In the genomic region with DNA sequence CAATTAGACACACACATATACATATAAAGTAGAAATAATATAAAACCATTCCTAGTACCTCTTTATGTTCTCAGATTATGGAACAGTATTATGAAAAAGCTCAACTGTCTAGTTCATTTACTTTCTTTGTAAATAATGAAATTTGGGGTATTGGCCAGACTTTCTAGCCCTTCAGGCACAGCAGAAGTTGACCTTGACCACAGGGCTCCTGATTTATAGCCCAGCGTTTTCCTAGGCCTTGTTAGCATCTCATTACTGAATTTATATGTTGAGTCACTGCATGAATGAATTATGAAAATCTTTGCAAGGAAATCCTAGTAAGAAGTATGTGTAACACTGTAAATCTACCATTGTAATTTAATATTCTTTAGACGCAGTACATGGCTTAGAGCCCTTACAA, we compare ENCODE assay signal across 27 mouse cellular contexts.
A peak's percentile ranks its signal among the peaks of the same experiment; 100 is the strongest.
DNase-seq lines count a peak whose midpoint lies in the region; ATAC-seq and TF ChIP-seq lines count a peak whose summit lies in the region.
"Had no signal": no experiment of that assay in that cellular context is flagged by ENCODE, and none has a peak within 500 bp of the region (broad histone marks: within the 10 kb centered on the region; RNA-seq: fewer than 3 reads in every experiment).

No protein-coding gene starts in this region.

- no peak overlapping the region for H3K4me2 ChIP-seq in heart, embryonic 11.5 days
- H3K4me2 ChIP-seq: embryonic facial prominence, embryonic 12.5 days; embryonic facial prominence, embryonic 15.5 days; heart, embryonic 12.5 days; heart, embryonic 15.5 days; hindbrain, embryonic 13.5 days; intestine, embryonic 15.5 days had no signal

- 83% methylated on average over 2 of the region's 2 CpGs for WGBS in heart, embryonic 11.5 days (ENCODE audit: insufficient replicate concordance)

- DNase-seq in adrenal gland, adult (ENCODE audit: inconsistent age in 2 of 2, low spot score in 1 of 2): peak; percentile 23 to 73
- DNase-seq in adrenal gland, adult 18-20 months (ENCODE audit: low spot score in 2 of 2): no peak
- DNase-seq in adrenal gland, adult 8-10 months: peak; percentile 34
- DNase-seq in adrenal gland, postnatal 25 days: peak; percentile 12
- peak; percentile 19 for DNase-seq in mesoderm, embryonic 11.5 days (ENCODE audit: low read depth, low spot score)
- no peak for DNase-seq in gastrocnemius, adult 2 months
- DNase-seq in thymus, postnatal 0 days (ENCODE audit: low spot score): no peak
- DNase-seq: cerebellum, adult 18-20 months; cerebellum, adult 9-10 months; cerebellum, postnatal 14 days; forebrain, postnatal 0 days; gastrocnemius, postnatal 10 days; gastrocnemius, postnatal 36 days; heart, postnatal 10 days; heart, postnatal 36 days; kidney, adult 11 months had no signal

- no peaks in the 10 kb centered on the region for H3K9me3 ChIP-seq in heart, embryonic 11.5 days (replicated peaks; ENCODE audit: control insufficient read depth, low read length)
- H3K9me3 ChIP-seq: embryonic facial prominence, embryonic 12.5 days; embryonic facial prominence, embryonic 15.5 days; heart, embryonic 12.5 days; heart, embryonic 15.5 days; hindbrain, embryonic 10.5 days; hindbrain, embryonic 13.5 days; intestine, embryonic 15.5 days had no signal

- intact Hi-C loops in gastrocnemius, adult 2 months (cut with DNase I): no loop called here

- TF ChIP-seq CTCF in gastrocnemius, adult 2 months (IDR thresholded peaks at IDR 0.05): no peak

- H3K27ac ChIP-seq in heart, embryonic 11.5 days (ENCODE audit: low read depth, low read length): no peak overlapping the region
- no peak overlapping the region for H3K27ac ChIP-seq in gastrocnemius, adult 2 months
- H3K27ac ChIP-seq: embryonic facial prominence, embryonic 12.5 days; embryonic facial prominence, embryonic 15.5 days; heart, embryonic 15.5 days; hindbrain, embryonic 10.5 days; hindbrain, embryonic 13.5 days; intestine, embryonic 15.5 days had no signal

- no peaks in the 10 kb centered on the region for H3K36me3 ChIP-seq in heart, embryonic 11.5 days (ENCODE audit: control insufficient read depth, insufficient read depth, low read length)
- H3K36me3 ChIP-seq: embryonic facial prominence, embryonic 12.5 days; embryonic facial prominence, embryonic 15.5 days; heart, embryonic 12.5 days; heart, embryonic 15.5 days; hindbrain, embryonic 10.5 days; hindbrain, embryonic 13.5 days; intestine, embryonic 15.5 days had no signal

- H3K27me3 ChIP-seq in heart, embryonic 11.5 days (ENCODE audit: control insufficient read depth, insufficient read depth, low read length): no peaks in the 10 kb centered on the region
- H3K27me3 ChIP-seq: embryonic facial prominence, embryonic 12.5 days; embryonic facial prominence, embryonic 15.5 days; heart, embryonic 12.5 days; heart, embryonic 15.5 days; hindbrain, embryonic 13.5 days; intestine, embryonic 15.5 days had no signal

- no peak for ATAC-seq in heart, embryonic 11.5 days (replicated peaks; ENCODE audit: insufficient number of reproducible peaks, low FRiP score, low TSS enrichment)
- ATAC-seq: activated CD4-positive, CD25-positive, alpha-beta regulatory T cell, adult 4 months; forebrain, embryonic 14.5 days; forebrain, postnatal 0 days; hindbrain, embryonic 16.5 days; intestine, embryonic 15.5 days had no signal

- no peak overlapping the region for H3K9ac ChIP-seq in heart, embryonic 11.5 days (ENCODE audit: low read depth, low read length)
- H3K9ac ChIP-seq: embryonic facial prominence, embryonic 12.5 days; embryonic facial prominence, embryonic 15.5 days; forebrain, postnatal 0 days; heart, embryonic 12.5 days; heart, embryonic 15.5 days; hindbrain, embryonic 13.5 days; intestine, embryonic 15.5 days had no signal

- H3K4me1 ChIP-seq in heart, embryonic 11.5 days (ENCODE audit: control insufficient read depth, insufficient read depth, low read length): no peaks in the 10 kb centered on the region
- H3K4me1 ChIP-seq: embryonic facial prominence, embryonic 12.5 days; embryonic facial prominence, embryonic 15.5 days; heart, embryonic 12.5 days; heart, embryonic 15.5 days; hindbrain, embryonic 10.5 days; hindbrain, embryonic 13.5 days; intestine, embryonic 15.5 days had no signal

- no peak overlapping the region for H3K4me3 ChIP-seq in heart, embryonic 11.5 days (ENCODE audit: low read depth, low read length)
- no peak overlapping the region for H3K4me3 ChIP-seq in gastrocnemius, adult 2 months
- H3K4me3 ChIP-seq: embryonic facial prominence, embryonic 12.5 days; embryonic facial prominence, embryonic 15.5 days; heart, embryonic 12.5 days; heart, embryonic 15.5 days; hindbrain, embryonic 10.5 days; hindbrain, embryonic 13.5 days; intestine, embryonic 15.5 days had no signal

Comparison
In these comparisons a context has a peak if more than half of its experiments do, and no peak if none do; other contexts are left out.
1. DNase-seq: peak in adrenal gland, adult (2 of 2), adrenal gland, adult 8-10 months (single experiment), adrenal gland, postnatal 25 days (single experiment) and mesoderm, embryonic 11.5 days (single experiment); none in adrenal gland, adult 18-20 months (0 of 2), gastrocnemius, adult 2 months (single experiment) and thymus, postnatal 0 days (single experiment).